Mouse (Mus musculus) urinary bladder, postnatal 14 days (tissue): ENCODE data around the gene Ssh3.

ENCODE experiments used
- DNase-seq: peaks from one replicate; pipeline ENCODE4 v3.0.0; 2021; ENCODE audit warnings: low spot score

Gene Ssh3

DNA sequence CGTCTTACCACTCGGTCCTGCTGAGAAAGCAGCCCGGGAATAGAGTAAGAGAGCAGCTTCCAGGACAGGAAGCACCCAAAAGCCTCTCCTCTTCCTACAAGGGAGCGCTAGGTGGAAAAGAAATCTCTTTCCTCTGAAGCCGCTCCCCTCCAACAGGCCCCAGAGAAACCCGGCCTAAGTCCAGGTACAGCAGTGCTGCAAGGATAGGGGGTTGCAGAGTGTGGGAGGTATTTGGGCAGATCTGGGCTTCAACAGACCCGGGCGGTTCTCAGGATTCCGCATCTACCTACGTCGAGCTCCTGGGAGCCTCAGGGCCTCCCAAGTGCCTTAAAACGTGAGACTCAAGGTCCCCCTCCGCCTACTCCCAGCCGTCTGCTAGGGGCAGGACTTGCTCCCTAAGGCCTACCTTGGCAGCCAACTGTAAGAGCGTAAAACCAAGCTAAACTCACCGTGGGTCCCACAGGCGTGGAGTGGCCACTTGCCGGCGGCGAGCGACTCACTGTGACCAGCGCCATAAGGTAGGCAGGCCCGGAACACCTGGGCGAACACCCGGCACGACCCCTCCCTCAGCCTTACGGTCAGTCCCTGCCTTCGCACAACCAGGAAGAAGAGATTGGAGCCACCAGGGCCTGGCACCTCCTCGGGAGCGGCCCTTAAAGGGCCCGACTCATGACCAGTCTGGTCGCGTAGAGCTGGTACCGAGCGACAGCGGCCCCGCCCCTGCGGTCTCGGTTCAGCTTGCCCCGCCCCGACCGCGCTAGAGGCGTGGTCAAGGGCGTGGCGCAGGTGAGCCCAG, at the start of gene Ssh3:
Gene Ssh3, minus strand, starts transcription at position 615 of the 796 bp plus-strand sequence.
- peak; percentile 86 for DNase-seq

DNA sequence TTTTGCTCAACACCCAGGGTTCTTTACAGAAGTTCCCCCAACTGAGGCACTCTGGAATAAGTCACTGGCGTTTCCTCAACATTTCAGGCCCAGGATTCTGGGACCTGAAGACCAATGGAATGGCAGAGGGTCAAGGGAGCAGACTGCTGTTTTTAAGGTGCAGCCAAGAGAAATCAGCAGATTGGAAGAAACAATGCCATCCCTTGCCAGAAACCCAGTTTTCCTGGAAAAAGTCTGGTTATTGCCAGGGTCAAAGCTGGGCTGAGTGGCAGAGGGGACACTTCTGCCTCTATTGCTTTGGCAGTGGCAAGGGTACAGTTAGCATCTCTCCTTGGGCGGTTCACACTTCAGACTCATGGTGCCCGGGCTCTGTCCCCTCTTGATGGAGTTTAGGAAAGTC, 48.2 kb upstream of the Ssh3 start:
- no peak for DNase-seq

DNA sequence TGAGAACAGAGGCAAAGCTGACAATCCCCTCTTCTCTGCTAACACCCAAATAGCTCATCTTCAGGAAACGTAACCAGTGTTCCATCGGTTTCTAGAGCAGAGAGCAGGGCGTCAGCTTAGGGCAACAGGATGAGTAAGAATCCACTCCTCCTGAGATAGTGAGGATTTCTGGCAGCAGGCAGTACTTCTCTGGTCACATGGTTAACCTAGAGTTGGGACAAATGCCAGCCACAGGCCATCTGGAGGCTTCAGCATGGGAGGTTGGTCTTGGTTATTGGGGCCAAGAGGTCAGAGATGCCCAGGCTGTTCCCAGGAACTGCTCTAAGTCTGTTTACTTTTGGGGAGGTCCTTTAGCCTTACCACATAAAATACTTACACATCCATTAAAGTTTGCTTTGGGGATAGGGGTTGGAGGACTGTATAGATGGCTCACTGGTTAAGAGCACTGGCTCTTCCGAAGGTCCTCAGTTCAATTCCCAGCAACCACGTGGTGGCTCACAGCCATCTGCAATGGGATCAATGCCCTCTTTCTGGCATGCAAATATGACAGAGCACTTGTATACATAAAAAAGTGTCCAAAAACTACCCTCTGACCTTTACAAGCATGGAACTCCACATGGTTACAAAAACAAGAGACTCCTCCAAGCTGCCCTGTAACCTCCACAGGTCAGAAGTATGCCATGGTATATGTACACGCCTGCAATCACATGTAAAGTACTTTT, 46.4 kb upstream of the Ssh3 start:
- peak; percentile 50 for DNase-seq

GRCm38 (mm10) chr19:4309776-4310185, 40.8 kb upstream of the Ssh3 start:
- peak; percentile 57 for DNase-seq

DNA sequence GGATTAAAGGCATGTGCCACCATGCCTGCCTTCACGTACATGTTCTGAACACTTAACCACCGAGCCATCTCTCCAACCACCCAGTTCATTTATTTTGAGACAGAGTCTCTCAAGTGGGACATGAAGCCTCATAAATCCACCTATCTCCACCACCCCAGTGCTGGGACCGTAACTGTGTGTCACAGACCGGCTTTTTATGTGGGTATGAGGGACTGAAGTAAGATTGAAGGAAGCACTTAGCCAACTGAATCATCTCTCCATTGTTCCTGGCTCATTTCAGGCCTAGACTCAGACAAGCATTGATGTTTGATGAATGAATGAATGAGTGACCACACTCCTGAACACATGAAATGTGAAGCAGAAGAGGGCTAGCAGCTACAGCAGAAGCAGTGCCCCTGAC, 40.3 kb upstream of the Ssh3 start:
- DNase-seq, result no peak

GRCm38 (mm10) chr19:4306190-4306577, 37.2 kb upstream of the Ssh3 start, which contains the start of gene Grk2:
Gene Grk2, minus strand, starts transcription at chr19:4306222.
- peak; percentile 82 for DNase-seq

DNA sequence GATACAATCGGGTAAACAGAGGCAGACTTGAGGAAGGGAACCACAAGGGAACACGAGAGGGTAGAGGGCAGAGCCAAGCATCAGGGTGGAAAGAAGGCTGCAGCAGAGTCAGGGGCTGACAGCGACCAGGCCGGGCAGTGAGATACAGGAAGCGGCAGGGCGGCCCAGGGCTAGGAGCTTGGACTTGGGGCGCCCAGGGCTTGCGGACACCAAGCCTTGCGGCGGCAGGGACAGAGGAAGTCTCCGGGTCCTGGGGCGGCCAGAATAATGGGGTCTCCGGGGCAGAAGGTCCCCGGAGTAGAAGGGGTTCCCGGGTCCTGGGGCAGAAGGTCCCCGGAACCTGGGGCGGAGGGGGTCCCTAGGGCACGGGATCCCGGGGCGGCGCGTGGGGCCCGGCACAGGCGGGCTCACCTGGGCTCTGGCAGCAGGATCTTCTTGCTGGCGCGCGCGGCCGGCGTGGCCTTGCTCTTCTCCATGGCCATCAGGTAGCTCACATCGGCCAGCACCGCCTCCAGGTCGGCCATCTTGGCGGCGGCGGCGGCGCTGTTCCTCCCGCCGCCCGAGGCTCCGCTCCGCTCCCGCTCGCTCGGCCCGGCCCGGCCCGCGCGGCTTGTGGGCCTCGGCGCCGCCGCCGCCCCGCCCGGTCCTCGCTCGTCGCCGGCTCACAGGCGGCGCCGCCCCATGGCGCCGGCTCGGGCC, 36.7 kb upstream of the Ssh3 start:
- DNase-seq, result peak; percentile 46

DNA sequence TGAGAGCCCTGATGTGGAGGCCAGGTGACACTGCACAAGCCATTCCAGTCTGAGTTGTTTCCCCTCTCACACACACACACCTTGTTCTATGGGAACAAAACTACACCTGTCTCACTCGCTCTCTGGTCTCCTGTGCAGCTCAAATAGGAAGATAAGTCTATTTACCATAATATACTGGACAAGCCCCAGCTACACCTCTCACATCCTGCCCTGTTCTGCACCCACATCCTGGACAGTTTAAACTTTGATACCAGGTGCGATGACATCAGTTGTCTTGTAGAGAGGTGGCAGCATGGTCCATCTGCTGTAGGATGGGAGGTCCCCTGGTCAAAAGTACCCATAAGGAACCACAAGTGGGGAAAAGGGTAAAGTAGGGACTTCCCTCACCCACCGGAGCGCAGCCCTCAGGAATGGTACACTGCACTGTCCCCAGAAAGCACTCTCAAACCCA, 35.9 kb upstream of the Ssh3 start:
- DNase-seq, result no peak

DNA sequence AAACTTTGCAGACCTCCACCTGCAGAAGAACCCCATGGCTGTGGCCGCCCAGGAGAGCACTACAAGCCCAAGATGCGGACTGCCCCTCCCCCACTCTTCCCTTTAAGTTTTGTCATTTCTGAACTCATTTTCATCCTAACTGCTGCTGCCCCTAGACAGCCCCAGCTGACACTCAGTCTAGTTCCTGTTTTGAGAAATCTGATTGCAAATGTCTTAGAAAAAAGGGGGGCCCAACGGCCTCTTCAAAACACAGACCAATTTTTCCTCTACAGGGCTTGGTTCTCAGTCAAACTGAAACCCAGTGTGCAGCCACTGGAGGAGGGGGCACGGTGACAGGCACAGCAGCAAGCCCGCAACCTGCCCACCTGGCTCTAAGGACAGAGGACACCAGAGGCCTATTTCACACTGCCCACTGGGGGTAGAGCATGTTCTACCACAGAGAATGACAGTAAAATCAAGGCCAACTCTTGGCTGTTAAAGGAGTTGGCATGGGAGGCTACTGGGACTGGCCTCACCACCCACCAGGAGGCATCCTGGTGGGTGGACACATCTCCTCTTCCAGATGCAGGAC, 35.4 kb upstream of the Ssh3 start:
- no peak for DNase-seq

- no peak for DNase-seq
These were observed 34.6 kb upstream of the Ssh3 start for GRCm38 (mm10) chr19:4303640-4303995.

- no peak for DNase-seq
These were observed 34.1 kb upstream of the Ssh3 start for GRCm38 (mm10) chr19:4302936-4303639.

- no peak for DNase-seq
These were observed 33.0 kb upstream of the Ssh3 start for GRCm38 (mm10) chr19:4301735-4302651.

DNA sequence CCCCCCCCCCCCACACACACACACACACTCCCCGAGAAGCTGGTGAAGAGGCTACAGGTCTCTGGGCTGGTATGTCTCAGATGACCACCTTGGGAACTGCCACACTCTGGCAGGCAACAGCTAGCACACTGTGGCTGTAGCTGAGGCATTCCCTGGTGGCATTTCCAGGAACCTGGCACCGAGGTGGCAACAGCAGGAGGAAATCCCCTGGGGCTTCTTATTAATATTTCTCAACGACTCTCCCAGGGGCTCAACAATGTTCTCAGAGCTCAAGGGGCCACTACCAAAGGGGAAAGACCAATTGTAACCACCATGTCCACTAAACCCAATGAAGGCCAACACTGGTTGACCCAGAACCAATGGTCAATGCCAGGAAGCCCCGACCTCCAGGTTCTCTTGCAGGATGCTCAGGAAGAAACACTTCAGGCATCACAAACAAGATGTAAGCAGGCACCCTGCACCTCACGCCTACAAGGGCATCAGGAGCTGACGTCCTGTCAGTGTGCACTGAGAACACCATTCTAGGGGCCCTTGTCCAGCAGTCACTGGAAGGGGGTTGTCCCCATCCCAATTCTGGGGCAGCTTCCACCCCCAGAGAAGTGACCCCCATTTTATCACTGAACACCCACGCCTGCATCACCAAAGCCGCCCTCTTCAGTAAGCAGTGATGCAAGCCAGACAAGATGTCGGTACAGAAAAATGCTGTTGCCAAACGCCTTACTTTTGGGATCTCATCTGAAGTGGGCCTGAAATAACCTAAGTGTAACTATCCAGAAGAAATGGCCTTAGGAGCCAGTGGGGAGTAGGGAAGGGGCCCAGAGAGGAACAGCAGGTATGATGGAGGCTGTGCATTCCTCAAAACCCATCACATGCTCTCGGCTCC, 32.1 kb upstream of the Ssh3 start:
- no peak for DNase-seq

DNA sequence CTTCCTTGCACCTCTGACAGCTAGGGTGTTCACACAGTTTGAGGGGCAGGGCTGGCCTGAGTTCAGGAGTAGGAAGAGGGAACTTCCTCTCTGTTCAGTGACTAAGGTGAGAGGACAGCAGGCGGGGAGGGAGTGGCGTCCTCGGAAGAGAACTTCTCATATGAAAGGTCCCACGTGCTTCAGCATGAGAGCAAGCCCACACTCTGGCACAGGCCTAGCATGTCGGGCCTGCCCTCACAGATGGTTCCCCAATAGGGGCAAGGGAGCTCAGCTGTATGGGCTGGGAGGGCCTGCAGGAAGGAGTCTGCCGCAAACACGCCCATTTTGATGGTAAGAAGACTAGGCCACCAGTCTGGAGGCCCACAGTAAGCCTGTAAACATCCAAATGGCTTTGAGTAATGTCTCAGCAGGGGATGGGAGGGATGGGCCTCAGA, 31.3 kb upstream of the Ssh3 start:
- peak; percentile 44 for DNase-seq

DNA sequence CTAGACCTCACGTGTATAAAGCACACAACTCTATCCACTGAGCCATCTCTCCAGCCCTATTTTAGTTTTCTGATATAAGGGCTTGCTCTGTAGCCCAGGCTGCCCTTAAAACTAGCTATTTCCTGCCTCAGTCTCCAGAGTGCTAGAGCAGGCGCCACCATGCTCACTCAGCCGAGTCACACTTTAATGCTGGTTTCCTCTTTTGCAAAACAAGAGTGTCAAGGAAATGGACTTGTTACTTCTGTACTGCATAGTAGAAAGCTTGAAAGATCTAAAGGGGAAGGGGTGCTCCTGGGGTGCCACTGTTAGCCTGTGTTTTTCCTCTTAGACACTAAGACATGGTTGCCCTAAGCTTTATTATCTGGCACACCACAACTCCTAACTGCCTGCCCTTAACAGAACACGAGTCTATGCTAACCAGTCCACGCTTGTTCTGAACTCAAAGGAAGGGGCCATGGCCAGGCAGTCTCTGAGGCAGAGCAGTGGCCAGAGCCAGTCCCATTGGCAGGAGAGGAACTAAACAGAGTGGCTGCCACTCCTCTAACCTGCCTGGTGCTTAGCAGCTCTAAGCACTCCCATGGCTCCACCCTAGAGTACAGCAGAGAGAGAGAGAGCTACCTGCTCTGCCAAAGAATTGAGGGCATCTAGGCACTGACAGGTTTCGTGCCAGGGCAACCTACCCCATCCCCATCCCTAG, 30.7 kb upstream of the Ssh3 start:
- no peak for DNase-seq

DNA sequence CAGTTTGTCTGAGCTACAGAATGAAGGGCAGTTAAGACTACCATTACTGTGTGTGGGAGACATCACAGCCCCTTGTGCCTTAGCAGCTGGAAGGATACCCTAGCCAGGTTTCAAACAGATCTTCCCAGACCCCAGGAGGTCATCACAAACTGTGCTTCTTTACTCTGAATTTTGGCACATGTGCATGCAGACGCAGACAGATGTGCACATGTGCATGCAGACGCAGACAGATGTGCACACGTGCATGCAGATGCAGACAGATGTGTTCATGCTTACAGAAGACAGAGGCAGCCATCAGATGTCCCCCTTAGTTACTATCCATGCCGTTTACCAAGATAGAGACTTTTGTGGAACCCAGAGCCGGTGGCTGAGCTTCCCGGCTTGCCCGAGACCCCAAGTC, 30.1 kb upstream of the Ssh3 start:
- no peak for DNase-seq

- peak; percentile 49 for DNase-seq
These were observed 29.5 kb upstream of the Ssh3 start for GRCm38 (mm10) chr19:4298322-4299121.

DNA sequence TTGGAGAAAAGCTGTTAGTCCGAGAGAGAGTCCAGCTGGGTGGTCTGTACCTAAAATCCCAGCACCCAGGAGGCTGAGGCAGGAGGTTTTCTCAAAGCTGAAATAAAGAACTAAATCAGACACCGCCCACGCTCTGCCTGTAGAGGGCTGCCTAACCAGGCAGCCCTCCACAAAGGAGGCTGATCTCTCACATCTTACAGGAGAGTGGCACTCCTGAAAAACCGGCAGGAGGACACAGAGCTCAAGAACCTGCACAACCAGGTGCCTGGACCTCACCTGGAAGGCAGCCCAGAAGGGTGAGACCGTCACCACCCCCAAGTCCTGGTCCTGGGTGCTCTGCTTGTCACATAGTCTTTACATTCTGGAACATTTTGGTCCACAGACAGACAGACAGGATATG, 28.9 kb upstream of the Ssh3 start:
- DNase-seq, result peak; percentile 75
